Mouse (Mus musculus) spleen, adult 2 months (tissue): Measurements from ENCODE around the gene Surf2. TPM values are rescaled to one million over a fixed set of nuclear protein-coding genes. Genes with fewer than 3 reads are reported as not detected.
"Not testable (repeated sequence)": the region's sequence is repeated elsewhere in the genome, so short reads cannot be mapped to it uniquely, and the experiment has no call there.

Experiments
- DNase-seq, 2 experiments: peaks; one replicate each; pipeline versions ENCODE4 v3.0.0 to v3.0.0-alpha.2; 2012 to 2021; ENCODE audit warnings: low spot score in 2 of 2, low read depth in 1 of 2
- H3K27ac ChIP-seq: fragments of 200-500 bp; 2 replicates; pipeline ENCODE4 v1.5.1; 2012; ENCODE audit warnings: low read length, inconsistent platforms; ENCODE audit not compliant: insufficient read depth
- H3K27me3 ChIP-seq: fragments of 200-500 bp; 2 replicates; pipeline ENCODE4 v1.6.1; 2012; ENCODE audit warnings: mild to moderate bottlenecking, moderate library complexity, low read length, inconsistent platforms; ENCODE audit not compliant: control insufficient read depth, insufficient read depth
- H3K36me3 ChIP-seq: fragments of 200-500 bp; 2 replicates; pipeline ENCODE4 v1.6.1; 2012; ENCODE audit warnings: mild to moderate bottlenecking, low read length, inconsistent platforms; ENCODE audit not compliant: control insufficient read depth, insufficient read depth
- H3K4me1 ChIP-seq: fragments of 200-500 bp; 2 replicates; pipeline ENCODE4 v1.6.1; 2011; ENCODE audit warnings: inconsistent platforms; ENCODE audit not compliant: control insufficient read depth, insufficient read depth, insufficient read length
- H3K4me3 ChIP-seq: fragments of 200-500 bp; 2 replicates; pipeline ENCODE4 v1.5.1; 2011; ENCODE audit warnings: mild to moderate bottlenecking, inconsistent platforms; ENCODE audit not compliant: insufficient read depth, insufficient read length; ENCODE audit errors: extremely low read depth
- CTCF ChIP-seq: fragments of 200-500 bp; IDR thresholded peaks from 2 replicates; pipeline ENCODE4 v1.5.1; 2011; ENCODE audit warnings: mild to moderate bottlenecking, inconsistent platforms; ENCODE audit not compliant: insufficient read depth, insufficient read length, insufficient replicate concordance; ENCODE audit errors: extremely low read depth
- POLR2A ChIP-seq: fragments of 200-500 bp; IDR thresholded peaks from 2 replicates; pipeline ENCODE4 v1.6.1; 2011; ENCODE audit warnings: low read depth, low read length, inconsistent platforms
- WGBS: fragments of 180-500 bp; shearing (Covaris S2); methylation state at CpG from one replicate; pipeline ENCODE4 v1.1.7; 2018; 5-methylcytosine and 5-hydroxymethylcytosine counted together
- polyA plus RNA-seq: library from polyadenylated mRNA; depleted of rRNA; stranded (reverse); fragments of >200 nt; gene quantifications from 2 replicates; pipeline ENCODE4 v1.2.3, GENCODE M21; 2012; rRNA removed

Surf2 gene
- polyA plus RNA-seq: 19.1 and 19.6 TPM in 2 replicates

DNA sequence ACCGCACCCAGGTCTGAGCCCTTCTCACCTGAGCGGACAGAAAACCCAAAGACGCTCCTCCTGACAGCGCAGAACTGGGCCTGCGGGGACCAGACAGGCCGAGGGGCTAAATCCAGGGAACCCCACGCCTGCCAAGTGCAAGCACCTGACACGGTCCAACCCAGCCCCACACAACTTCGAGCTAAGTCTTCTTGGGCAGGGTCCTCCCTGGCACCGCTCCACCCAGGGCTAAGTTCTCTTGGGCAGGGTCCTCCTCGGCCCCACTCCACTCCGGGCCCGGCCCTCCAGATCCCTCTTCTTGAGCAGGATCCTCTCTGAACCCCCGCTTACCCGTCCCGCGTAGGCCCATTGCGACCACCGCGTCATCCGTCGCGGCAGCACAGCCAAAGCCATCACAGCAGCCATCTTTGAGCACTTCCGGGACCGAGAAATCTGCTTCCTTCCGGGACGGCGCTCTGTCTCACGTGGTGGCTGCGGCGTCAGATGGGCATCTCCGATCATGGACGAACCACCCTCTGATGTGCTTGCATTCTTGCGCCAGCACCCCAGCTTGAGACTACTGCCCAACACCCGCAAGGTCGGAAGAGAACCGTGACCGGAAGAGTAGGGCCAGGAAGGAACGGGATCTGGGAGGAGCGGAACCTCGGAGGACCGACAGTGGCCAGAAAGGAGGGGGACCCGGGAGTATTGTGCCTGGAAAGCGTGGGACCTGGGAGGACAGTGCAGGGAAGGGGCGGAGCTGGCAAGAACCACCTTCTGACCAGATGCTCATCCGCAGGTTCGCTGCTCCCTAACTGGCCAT is at the start of gene Surf2, which contains the start of gene Surf1:
Gene Surf2 (plus strand): TSS at position 441 of the 802 bp plus-strand sequence.
Gene Surf1 (minus strand): TSS at position 604 of the 802 bp plus-strand sequence.
- TF ChIP-seq CTCF (no peak), POLR2A (peak; percentile 51)
- H3K4me3 ChIP-seq: peak within 1 kb of the TSS; percentile 77
- peaks cover 15% of the 10 kb centered on the region; the same call in 1 of the 2 replicates for H3K4me1 ChIP-seq
- H3K27me3 ChIP-seq: no peaks in the 10 kb centered on the region
- H3K27ac ChIP-seq: peak within 1 kb of the TSS; percentile 68
- peak; percentile 59 to 75 for DNase-seq
- peaks cover 39% of the 10 kb centered on the region for H3K36me3 ChIP-seq
- WGBS: 1% methylated on average over 47 of the region's 47 CpGs

DNA sequence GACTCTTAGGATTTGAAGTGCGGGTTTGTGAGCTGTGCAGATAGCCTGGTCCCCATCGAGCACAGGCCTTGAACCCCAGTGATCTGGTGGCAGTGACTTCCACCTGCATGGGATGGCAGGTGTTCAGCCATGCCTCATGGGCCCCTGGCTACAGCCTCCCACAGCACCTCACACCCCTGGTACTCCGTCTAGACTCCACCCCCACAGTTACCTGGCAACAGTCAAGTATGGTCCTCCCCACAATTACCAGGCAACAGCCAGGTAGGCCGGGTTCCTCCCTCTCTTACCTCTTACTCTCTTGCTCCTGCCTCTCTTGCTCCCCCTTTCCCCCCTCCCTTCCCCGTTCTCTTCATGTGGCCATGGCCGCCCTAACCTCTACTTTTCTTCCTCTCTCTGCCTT is 45.5 kb upstream of the Surf2 start:
- no peak for TF ChIP-seq POLR2A
- TF ChIP-seq CTCF: no peak
- Histone ChIP-seq H3K4me3 (no peak overlapping the region), H3K36me3 (no peaks in the 10 kb centered on the region), H3K27me3 (no peaks in the 10 kb centered on the region), H3K4me1 (no peaks in the 10 kb centered on the region), H3K27ac (no peak overlapping the region)
- no peak for DNase-seq
- WGBS: 64% methylated on average over 6 of the region's 6 CpGs

DNA sequence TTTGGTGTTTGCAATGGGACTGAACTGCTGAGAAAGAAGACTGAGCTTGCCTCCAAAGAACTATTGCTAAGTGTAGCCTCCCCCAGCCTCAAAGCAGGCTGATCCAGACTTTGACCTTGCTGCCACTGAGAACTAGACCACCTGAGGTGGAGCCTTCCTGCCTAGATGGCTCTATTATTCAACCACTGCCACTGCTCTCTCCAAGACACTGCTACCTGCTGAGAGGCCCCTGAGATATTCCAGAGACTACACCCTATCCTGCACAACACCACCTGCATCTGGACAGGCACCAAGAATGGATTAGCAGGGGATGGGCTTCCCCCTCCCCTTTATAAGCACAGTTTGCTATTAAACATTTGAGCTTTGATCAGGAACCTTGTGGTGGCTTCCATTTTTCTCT is 37.6 kb upstream of the Surf2 start:
- TF ChIP-seq CTCF (no peak), POLR2A (no peak)
- Histone ChIP-seq H3K4me3 (no peak overlapping the region), H3K27ac (no peak overlapping the region), H3K4me1 (no peaks in the 10 kb centered on the region), H3K36me3 (no peaks in the 10 kb centered on the region), H3K27me3 (no peaks in the 10 kb centered on the region; the same call in 1 of the 2 replicates)
- DNase-seq: no peak

DNA sequence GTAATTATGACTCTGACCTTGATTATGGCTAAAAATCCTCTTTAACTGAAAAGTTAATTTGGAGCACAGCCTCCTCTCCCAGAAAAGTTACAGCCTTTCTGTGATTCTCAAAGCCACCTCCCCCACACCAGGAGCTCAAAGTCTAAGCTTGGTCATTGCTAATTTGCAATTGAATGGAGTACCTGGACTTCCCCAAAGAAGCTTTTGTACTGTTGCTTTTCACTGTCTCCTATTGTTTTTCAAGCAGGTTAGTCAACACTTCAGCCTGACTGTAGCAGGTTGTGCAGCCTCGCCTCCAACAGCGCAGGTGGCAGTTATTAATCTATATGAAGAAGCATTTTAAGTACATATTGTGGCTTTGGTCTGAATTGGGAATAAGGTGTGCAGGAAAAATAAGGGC is 30.6 kb upstream of the Surf2 start:
- not testable (repeated sequence) for DNase-seq
- 96% methylated on average over 2 of the region's 2 CpGs for WGBS

DNA sequence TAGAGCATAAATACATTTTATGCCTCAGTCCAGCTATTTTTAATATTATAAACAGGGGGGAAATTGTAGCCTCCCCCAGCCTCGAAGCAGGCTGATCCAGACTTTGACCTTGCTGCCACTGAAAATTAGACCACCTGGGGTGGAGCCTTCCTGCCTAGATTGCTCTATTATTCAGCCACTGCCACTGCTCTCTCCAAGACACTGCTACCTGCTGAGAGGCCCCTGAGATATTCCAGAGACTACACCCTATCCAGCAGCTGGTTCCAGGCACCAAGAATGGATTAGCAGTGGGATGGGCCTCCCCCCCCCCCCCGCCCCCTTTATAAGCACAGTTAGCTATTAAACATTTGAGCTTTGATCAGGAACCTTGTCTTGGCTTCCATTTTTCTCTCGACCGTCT is 30.0 kb upstream of the Surf2 start:
- not testable (repeated sequence) for H3K36me3 ChIP-seq, H3K4me3 ChIP-seq, H3K27me3 ChIP-seq, DNase-seq, H3K27ac ChIP-seq, H3K4me1 ChIP-seq
- 84% methylated on average over 4 of the region's 4 CpGs for WGBS

More for the DNA sequence above, 30.6 kb upstream of the Surf2 start:
- H3K27ac ChIP-seq, H3K4me1 ChIP-seq, H3K27me3 ChIP-seq, H3K4me3 ChIP-seq, H3K36me3 ChIP-seq: not testable (repeated sequence)

DNA sequence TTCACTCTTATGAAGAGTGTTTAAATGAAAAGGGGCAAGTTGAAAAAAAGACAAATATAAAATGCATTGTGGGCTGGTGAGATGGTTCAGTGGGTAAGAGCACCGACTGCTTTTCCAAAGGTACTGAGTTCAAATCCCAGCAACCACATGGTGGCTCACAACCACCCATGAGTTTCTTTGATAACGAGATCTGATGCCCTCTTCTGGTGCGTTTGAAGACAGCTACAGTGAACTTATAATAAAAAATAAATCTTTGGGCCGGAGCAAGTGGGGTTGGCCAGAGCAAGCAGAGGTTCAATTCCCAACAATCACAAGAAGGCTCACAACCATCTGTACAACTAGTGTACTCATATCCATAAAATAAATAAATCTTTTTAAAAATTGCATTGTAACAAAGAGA is 20.3 kb upstream of the Surf2 start:
- peaks cover 49% of the 10 kb centered on the region for H3K36me3 ChIP-seq
- TF ChIP-seq CTCF: no peak
- no peak for TF ChIP-seq POLR2A

DNA sequence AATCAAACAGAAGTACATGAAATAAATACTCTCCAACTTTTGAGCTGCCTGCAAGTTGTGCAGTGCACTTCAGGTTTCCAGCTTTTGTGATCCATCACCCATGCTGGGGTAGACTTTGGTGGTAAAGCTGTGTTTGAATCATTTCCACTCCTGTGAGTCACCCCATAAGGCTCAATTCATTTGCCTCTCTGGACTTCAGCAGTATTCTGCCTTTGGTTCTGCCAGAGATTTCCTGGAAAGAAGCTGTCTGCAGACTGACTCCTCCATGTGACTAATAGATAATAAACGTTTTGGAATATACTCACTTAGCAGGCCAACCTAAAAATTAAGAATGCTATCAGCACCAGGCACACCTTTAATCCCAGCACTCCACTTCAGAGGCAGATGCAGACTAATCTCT is 15.4 kb upstream of the Surf2 start:
- no peak for DNase-seq
- peaks cover 7% of the 10 kb centered on the region; the same call in 1 of the 2 replicates for H3K4me1 ChIP-seq
- H3K4me3 ChIP-seq: no peak overlapping the region
- H3K27ac ChIP-seq: no peak overlapping the region
- peaks cover 23% of the 10 kb centered on the region for H3K36me3 ChIP-seq
- H3K27me3 ChIP-seq: no peaks in the 10 kb centered on the region
- 53% methylated on average over 1 of the region's 1 CpGs for WGBS
- TF ChIP-seq POLR2A: no peak
- TF ChIP-seq CTCF: no peak

More for the DNA sequence above, 20.3 kb upstream of the Surf2 start:
- Histone ChIP-seq H3K4me3 (no peak overlapping the region), H3K27ac (no peak overlapping the region), H3K4me1 (no peaks in the 10 kb centered on the region), H3K27me3 (no peaks in the 10 kb centered on the region)
- no peak for DNase-seq
- 87% methylated on average over 4 of the region's 4 CpGs for WGBS
